Mouse (Mus musculus): ENCODE measurements at regions not wholly inside any gene's neighbourhood (a gene's known extent, or its start where the extent isn't known, plus 50 kb on each side); places are given as distances from the start of the nearest gene placed in this dataset.

- Histone ChIP-seq H3K27me3 (replicated peaks) (no peaks in the 10 kb centered on the region), H3K9ac (no peak overlapping the region), H3K4me1 (replicated peaks) (no peaks in the 10 kb centered on the region), H3K9me3 (no peaks in the 10 kb centered on the region), H3K36me3 (no peaks in the 10 kb centered on the region), H3K27ac (no peak overlapping the region), H3K4me2 (replicated peaks) (no peak overlapping the region), H3K4me3 (replicated peaks) (no peak overlapping the region)
- WGBS, result 80% methylated on average over 3 of the region's 3 CpGs
- no peak for ATAC-seq
Observed at GRCm38 (mm10) chr10:22993158-22993557, 173.2 kb upstream of the Tcf21 start.

GRCm38 (mm10) chr10:22981798-22982197 is 161.8 kb upstream of the Tcf21 start:
- ATAC-seq, result no peak
- H3K4me2 ChIP-seq (replicated peaks), result no peak overlapping the region
- no peak overlapping the region for H3K4me3 ChIP-seq (replicated peaks)
- no peaks in the 10 kb centered on the region for H3K36me3 ChIP-seq
- H3K9ac ChIP-seq, result no peak overlapping the region
- H3K27ac ChIP-seq, result no peak overlapping the region
- no peaks in the 10 kb centered on the region for H3K27me3 ChIP-seq (replicated peaks)
- no peaks in the 10 kb centered on the region for H3K4me1 ChIP-seq (replicated peaks)
- WGBS, result 50% methylated on average over 6 of the region's 6 CpGs
- no peaks in the 10 kb centered on the region for H3K9me3 ChIP-seq

GRCm38 (mm10) chr10:22978442-22978841 is 158.5 kb upstream of the Tcf21 start:
- H3K36me3 ChIP-seq, result no peaks in the 10 kb centered on the region
- 67% methylated on average over 7 of the region's 7 CpGs for WGBS

GRCm38 (mm10) chr10:22956956-22957355 is 137.0 kb upstream of the Tcf21 start:
- ATAC-seq, result no peak
- 77% methylated on average over 7 of the region's 7 CpGs for WGBS
- Histone ChIP-seq H3K4me3 (replicated peaks) (no peak overlapping the region), H3K36me3 (no peaks in the 10 kb centered on the region), H3K4me1 (replicated peaks) (0 out of 2 replicates have a peak, but pooled peaks cover 3% of the 10 kb centered on the region), H3K9me3 (no peaks in the 10 kb centered on the region), H3K27me3 (replicated peaks) (no peaks in the 10 kb centered on the region), H3K4me2 (replicated peaks) (no peak overlapping the region), H3K27ac (no peak overlapping the region), H3K9ac (no peak overlapping the region)

More at GRCm38 (mm10) chr10:22978442-22978841, 158.5 kb upstream of the Tcf21 start:
- H3K27ac ChIP-seq, result no peak overlapping the region
- no peaks in the 10 kb centered on the region for H3K27me3 ChIP-seq (replicated peaks)
- no peaks in the 10 kb centered on the region for H3K4me1 ChIP-seq (replicated peaks)
- no peak overlapping the region for H3K4me2 ChIP-seq (replicated peaks)
- no peak for ATAC-seq
- no peak overlapping the region for H3K9ac ChIP-seq
- no peaks in the 10 kb centered on the region for H3K9me3 ChIP-seq
- H3K4me3 ChIP-seq (replicated peaks), result no peak overlapping the region

- no peaks in the 10 kb centered on the region for H3K9me3 ChIP-seq
- no peak overlapping the region for H3K9ac ChIP-seq
- H3K36me3 ChIP-seq, result no peaks in the 10 kb centered on the region
- WGBS, result 49% methylated on average over 6 of the region's 6 CpGs
- H3K4me3 ChIP-seq (replicated peaks), result no peak overlapping the region
- H3K27me3 ChIP-seq (replicated peaks), result no peaks in the 10 kb centered on the region
- no peak overlapping the region for H3K4me2 ChIP-seq (replicated peaks)
- H3K27ac ChIP-seq, result no peak overlapping the region
- 0 out of 2 replicates have a peak, but pooled peaks cover 3% of the 10 kb centered on the region for H3K4me1 ChIP-seq (replicated peaks)
- ATAC-seq, result no peak
Observed at GRCm38 (mm10) chr10:22953283-22953682, 133.3 kb upstream of the Tcf21 start.

- H3K4me1 ChIP-seq (replicated peaks), result no peaks in the 10 kb centered on the region
- H3K4me2 ChIP-seq (replicated peaks), result no peak overlapping the region
- ATAC-seq, result no peak
- no peaks in the 10 kb centered on the region for H3K27me3 ChIP-seq (replicated peaks)
- H3K9me3 ChIP-seq, result no peaks in the 10 kb centered on the region
- H3K36me3 ChIP-seq, result no peaks in the 10 kb centered on the region
- no peak overlapping the region for H3K4me3 ChIP-seq (replicated peaks)
- H3K9ac ChIP-seq, result no peak overlapping the region
- WGBS, result 88% methylated on average over 1 of the region's 1 CpGs
- no peak overlapping the region for H3K27ac ChIP-seq
Observed at GRCm38 (mm10) chr10:22944247-22944646, 124.3 kb upstream of the Tcf21 start.

GRCm38 (mm10) chr10:22927977-22928376 is 108.0 kb upstream of the Tcf21 start:
- WGBS, result 53% methylated on average over 8 of the region's 8 CpGs
- ATAC-seq, result peak; percentile 65
- Histone ChIP-seq H3K4me2 (replicated peaks) (no peak overlapping the region), H3K27me3 (replicated peaks) (no peaks in the 10 kb centered on the region), H3K9ac (no peak overlapping the region), H3K27ac (0 out of 2 replicates have a peak overlapping the region, but pooled peaks have one; percentile 48), H3K9me3 (no peaks in the 10 kb centered on the region), H3K36me3 (no peaks in the 10 kb centered on the region), H3K4me3 (replicated peaks) (no peak overlapping the region), H3K4me1 (replicated peaks) (no peaks in the 10 kb centered on the region)

- 17% methylated on average over 5 of the region's 5 CpGs for WGBS
- no peaks in the 10 kb centered on the region for H3K36me3 ChIP-seq
- H3K27me3 ChIP-seq (replicated peaks), result no peaks in the 10 kb centered on the region
- H3K4me3 ChIP-seq (replicated peaks), result no peak overlapping the region
- H3K4me2 ChIP-seq (replicated peaks), result no peak overlapping the region
- no peak overlapping the region for H3K27ac ChIP-seq
- no peak overlapping the region for H3K9ac ChIP-seq
- no peak for ATAC-seq
- H3K4me1 ChIP-seq (replicated peaks), result no peaks in the 10 kb centered on the region
- no peaks in the 10 kb centered on the region for H3K9me3 ChIP-seq
Observed at GRCm38 (mm10) chr10:22926099-22926498, 106.1 kb upstream of the Tcf21 start.

GRCm38 (mm10) chr10:22921035-22921965 is 101.3 kb upstream of the Tcf21 start:
- 49% methylated on average over 11 of the region's 11 CpGs for WGBS
- Histone ChIP-seq H3K4me1 (replicated peaks) (0 out of 2 replicates have a peak, but pooled peaks cover 11% of the 10 kb centered on the region), H3K4me2 (replicated peaks) (no peak overlapping the region), H3K36me3 (no peaks in the 10 kb centered on the region), H3K27me3 (replicated peaks) (no peaks in the 10 kb centered on the region), H3K9me3 (no peaks in the 10 kb centered on the region), H3K4me3 (replicated peaks) (no peak overlapping the region), H3K27ac (peak overlapping the region; percentile 28; the same call in 1 of the 2 replicates), H3K9ac (no peak overlapping the region)
- peak; percentile 28; the same call in 1 of the 2 replicates for ATAC-seq

- H3K36me3 ChIP-seq, result no peaks in the 10 kb centered on the region
- no peaks in the 10 kb centered on the region for H3K9me3 ChIP-seq
- 61% methylated on average over 1 of the region's 1 CpGs for WGBS
- H3K9ac ChIP-seq, result no peak overlapping the region
- ATAC-seq, result no peak
- H3K4me3 ChIP-seq (replicated peaks), result no peak overlapping the region
- no peaks in the 10 kb centered on the region for H3K27me3 ChIP-seq (replicated peaks)
- H3K4me2 ChIP-seq (replicated peaks), result no peak overlapping the region
- H3K27ac ChIP-seq, result peak overlapping the region; percentile 51; the same call in 1 of the 2 replicates
- 0 out of 2 replicates have a peak, but pooled peaks cover 11% of the 10 kb centered on the region for H3K4me1 ChIP-seq (replicated peaks)
Observed at GRCm38 (mm10) chr10:22919869-22920268, 99.9 kb upstream of the Tcf21 start.

GRCm38 (mm10) chr10:22917797-22918196 is 97.8 kb upstream of the Tcf21 start:
- Histone ChIP-seq H3K27ac (peak overlapping the region; percentile 49), H3K27me3 (replicated peaks) (no peaks in the 10 kb centered on the region), H3K36me3 (no peaks in the 10 kb centered on the region), H3K9me3 (no peaks in the 10 kb centered on the region), H3K4me1 (replicated peaks) (0 out of 2 replicates have a peak, but pooled peaks cover 11% of the 10 kb centered on the region), H3K9ac (no peak overlapping the region), H3K4me2 (replicated peaks) (no peak overlapping the region), H3K4me3 (replicated peaks) (no peak overlapping the region)
- WGBS, result 59% methylated on average over 1 of the region's 1 CpGs
- peak; percentile 49 for ATAC-seq

- Histone ChIP-seq H3K4me1 (replicated peaks) (0 out of 2 replicates have a peak, but pooled peaks cover 11% of the 10 kb centered on the region), H3K27ac (no peak overlapping the region), H3K4me3 (replicated peaks) (no peak overlapping the region), H3K9ac (no peak overlapping the region), H3K27me3 (replicated peaks) (no peaks in the 10 kb centered on the region), H3K36me3 (no peaks in the 10 kb centered on the region), H3K4me2 (replicated peaks) (no peak overlapping the region), H3K9me3 (no peaks in the 10 kb centered on the region)
- ATAC-seq, result no peak
- 33% methylated on average over 6 of the region's 6 CpGs for WGBS
Observed at GRCm38 (mm10) chr10:22915785-22916514, 96.0 kb upstream of the Tcf21 start.
